8 mouse cellular contexts compared by ENCODE assay signal in the genomic region with DNA sequence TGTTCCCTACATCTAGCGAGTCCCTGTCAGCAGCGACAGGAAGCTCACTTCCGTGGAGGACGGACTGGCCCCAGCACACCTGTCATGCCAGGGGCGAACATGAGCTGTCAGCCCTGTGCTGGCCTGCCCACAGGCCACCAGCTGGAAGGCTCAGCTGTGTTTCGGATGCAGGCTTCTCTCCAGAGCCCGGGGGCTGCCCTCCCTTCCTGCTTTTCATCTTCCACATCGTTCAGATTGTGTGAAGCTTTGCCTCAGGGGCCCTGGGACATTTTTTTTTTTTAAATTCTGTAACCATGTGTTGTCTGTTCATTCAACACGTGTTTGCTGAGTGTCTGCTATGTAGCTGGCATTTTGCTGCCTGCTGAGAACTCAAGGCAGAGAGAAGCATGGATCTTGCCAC.
A peak's percentile ranks its signal among the peaks of the same experiment; 100 is the strongest.
DNase-seq lines count a peak whose midpoint lies in the region; ATAC-seq lines count a peak whose summit lies in the region.

No protein-coding gene starts in this region.

- ATAC-seq in heart, embryonic 14.5 days (ENCODE audit: insufficient number of reproducible peaks, insufficient read depth, low FRiP score, low read depth), result no peak
- peak; percentile 71 for ATAC-seq in hindbrain, embryonic 12.5 days (ENCODE audit: low FRiP score)

- no peak overlapping the region for H3K4me3 ChIP-seq in heart, embryonic 14.5 days (ENCODE audit: control insufficient read depth in 1 of 2, insufficient read depth in 1 of 2, low read depth in 1 of 2, low read length in 2 of 2)
- H3K4me3 ChIP-seq in hindbrain, embryonic 12.5 days, result no peak overlapping the region

- H3K4me1 ChIP-seq in heart, embryonic 14.5 days (ENCODE audit: control insufficient read depth in 2 of 2, insufficient read depth in 2 of 2, low read length in 2 of 2), result no peaks in the 10 kb centered on the region
- 0 out of 2 replicates have a peak, but pooled peaks cover 3% of the 10 kb centered on the region for H3K4me1 ChIP-seq in hindbrain, embryonic 12.5 days

- WGBS in heart, embryonic 14.5 days, result 41% methylated on average over 9 of the region's 9 CpGs
- WGBS in hindbrain, embryonic 12.5 days, result 33% methylated on average over 9 of the region's 9 CpGs

- no peaks in the 10 kb centered on the region for H3K9me3 ChIP-seq in heart, embryonic 14.5 days (ENCODE audit: control insufficient read depth, low read length)
- H3K9me3 ChIP-seq in hindbrain, embryonic 12.5 days (replicated peaks), result no peaks in the 10 kb centered on the region

- no peaks in the 10 kb centered on the region for H3K36me3 ChIP-seq in heart, embryonic 14.5 days (ENCODE audit: control insufficient read depth, insufficient read depth, low read length)
- H3K36me3 ChIP-seq in hindbrain, embryonic 12.5 days, result no peaks in the 10 kb centered on the region

- H3K27me3 ChIP-seq in heart, embryonic 14.5 days (ENCODE audit: control insufficient read depth, insufficient read depth, low read length), result no peaks in the 10 kb centered on the region
- no peaks in the 10 kb centered on the region for H3K27me3 ChIP-seq in hindbrain, embryonic 12.5 days

- H3K4me2 ChIP-seq in heart, embryonic 14.5 days (ENCODE audit: low read length), result peak overlapping the region; percentile 23
- H3K4me2 ChIP-seq in hindbrain, embryonic 12.5 days (replicated peaks), result no peak overlapping the region; the same call in 1 of the 2 replicates

- DNase-seq in heart, adult 8-10 months (ENCODE audit: low spot score), result no peak
- peak; percentile 17 for DNase-seq in urinary bladder, postnatal 25 days (ENCODE audit: low spot score)
- DNase-seq in urinary bladder, postnatal 10 days (ENCODE audit: low spot score), result no peak
- DNase-seq in naive thymus-derived CD4-positive, alpha-beta T cell, adult 2 months (ENCODE audit: low read depth), result peak; percentile 48
- DNase-seq in testis, postnatal 14 days (ENCODE audit: low spot score), result no peak
- DNase-seq in spleen, postnatal 4 days (ENCODE audit: low spot score in 2 of 2), result no peak

- H3K9ac ChIP-seq in heart, embryonic 14.5 days (ENCODE audit: low read length), result no peak overlapping the region
- H3K9ac ChIP-seq in hindbrain, embryonic 12.5 days, result 0 out of 2 replicates have a peak overlapping the region, but pooled peaks have one; percentile 36

- no peak overlapping the region for H3K27ac ChIP-seq in heart, embryonic 14.5 days (replicated peaks in 1 of 2; ENCODE audit: control insufficient read depth in 1 of 2, insufficient read depth in 1 of 2, low read depth in 2 of 2, low read length in 2 of 2)
- no peak overlapping the region for H3K27ac ChIP-seq in hindbrain, embryonic 12.5 days

Comparison
In these comparisons a context has a peak if more than half of its experiments do, and no peak if none do; other contexts are left out.
1. DNase-seq: peak in urinary bladder, postnatal 25 days (single experiment) and naive thymus-derived CD4-positive, alpha-beta T cell, adult 2 months (single experiment); none in heart, adult 8-10 months (single experiment), urinary bladder, postnatal 10 days (single experiment), testis, postnatal 14 days (single experiment) and spleen, postnatal 4 days (0 of 2).